Mouse (Mus musculus): ENCODE measurements around the gene Nqo1. TPM values are rescaled to one million over a fixed set of nuclear protein-coding genes. Genes with fewer than 3 reads are reported as not detected.

The Nqo1 gene
- total RNA-seq, 1 experiment: 12.7 TPM

DNA sequence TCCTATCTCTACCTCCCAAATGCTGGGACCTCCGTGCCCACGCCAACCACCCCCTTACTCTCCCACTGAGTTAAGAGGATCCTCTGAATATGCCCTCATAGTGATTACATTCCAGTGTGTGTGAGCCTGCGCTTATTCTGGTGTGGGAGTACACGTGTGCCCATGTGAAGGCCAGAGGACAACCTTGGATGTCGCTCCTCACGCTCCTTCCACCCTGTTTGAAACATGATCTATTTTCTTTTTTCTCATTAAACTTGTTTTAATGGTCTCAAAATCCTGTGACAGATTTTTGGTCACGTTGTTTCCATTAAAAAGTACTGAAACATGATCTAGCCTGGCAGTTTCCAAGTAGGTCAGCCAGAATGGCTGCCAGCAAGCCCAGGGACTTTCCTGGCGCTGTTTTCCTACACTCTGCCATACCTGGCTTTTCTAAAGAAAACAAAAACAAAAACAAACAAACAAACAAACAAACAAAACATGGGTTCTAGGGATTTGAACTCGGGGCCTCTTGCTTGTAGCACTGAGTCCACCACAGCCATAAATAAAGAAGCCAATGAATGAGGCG, 6.8 kb downstream of the Nqo1 start:
- no peak overlapping the region for H3K27ac ChIP-seq (ENCODE audit: insufficient read depth, low read depth, low read length, poor library complexity, severe bottlenecking)

GRCm38 (mm10) chr8:107395397-107395796, 7.6 kb downstream of the Nqo1 start:
- Histone ChIP-seq H3K4me1 (ENCODE audit: control insufficient read depth in 2 of 2, insufficient read depth in 2 of 2, low read length in 2 of 2, poor library complexity in 1 of 2) (peaks cover 2 to 10% of the 10 kb centered on the region in 2 experiments; a peak in 2 of 4 replicates), H3K4me3 (ENCODE audit: insufficient read depth in 1 of 2, low read depth in 1 of 2, low read length in 2 of 2, poor library complexity in 1 of 2, severe bottlenecking in 1 of 2) (no peak overlapping the region), H3K9ac (ENCODE audit: insufficient read depth, low read depth, low read length, poor library complexity, severe bottlenecking) (no peak overlapping the region), H3K36me3 (ENCODE audit: control insufficient read depth, insufficient read depth, low read length, poor library complexity, severe bottlenecking) (no peaks in the 10 kb centered on the region), H3K9me3 (ENCODE audit: control insufficient read depth, insufficient read depth, low read depth, low read length) (no peaks in the 10 kb centered on the region), H3K27ac (ENCODE audit: insufficient read depth, low read depth, low read length, poor library complexity, severe bottlenecking) (no peak overlapping the region)
- TF ChIP-seq ZNF384 (IDR thresholded peaks at IDR 0.05; ENCODE audit: low read depth, low read length) (peak; percentile 76; the same call in 1 of the 2 replicates), ZC3H11A (IDR thresholded peaks at IDR 0.05; ENCODE audit: borderline replicate concordance, low read depth, low read length) (no peak)
- no peak for DNase-seq (ENCODE audit: low read depth, low spot score)
- in situ Hi-C loops (cut with MboI; ENCODE audit: low sequenced_read_pairs in 2 of 2, unreplicated experiment in 2 of 2): no loop called here

More for the DNA sequence above, 6.8 kb downstream of the Nqo1 start:
- Histone ChIP-seq H3K4me1 (ENCODE audit: control insufficient read depth in 2 of 2, insufficient read depth in 2 of 2, low read length in 2 of 2, poor library complexity in 1 of 2) (peaks cover 2 to 10% of the 10 kb centered on the region in 2 experiments; a peak in 2 of 4 replicates), H3K36me3 (ENCODE audit: control insufficient read depth, insufficient read depth, low read length, poor library complexity, severe bottlenecking) (no peaks in the 10 kb centered on the region), H3K9ac (ENCODE audit: insufficient read depth, low read depth, low read length, poor library complexity, severe bottlenecking) (no peak overlapping the region), H3K9me3 (ENCODE audit: control insufficient read depth, insufficient read depth, low read depth, low read length) (no peaks in the 10 kb centered on the region), H3K4me3 (ENCODE audit: insufficient read depth in 1 of 2, low read depth in 1 of 2, low read length in 2 of 2, poor library complexity in 1 of 2, severe bottlenecking in 1 of 2) (no peak overlapping the region)
- in situ Hi-C loops (cut with MboI; ENCODE audit: low sequenced_read_pairs in 2 of 2, unreplicated experiment in 2 of 2): no loop called here
- DNase-seq (ENCODE audit: low read depth, low spot score): no peak
- no peak for TF ChIP-seq ZNF384 (IDR thresholded peaks at IDR 0.05; ENCODE audit: low read depth, low read length)
- no peak for TF ChIP-seq CHD2 (IDR thresholded peaks at IDR 0.05; ENCODE audit: low read depth, low read length)
- TF ChIP-seq ZC3H11A (IDR thresholded peaks at IDR 0.05; ENCODE audit: borderline replicate concordance, low read depth, low read length): no peak
- no peak for TF ChIP-seq MAFK (IDR thresholded peaks at IDR 0.05; ENCODE audit: insufficient read depth, low read depth, low read length)
- no peak for TF ChIP-seq HCFC1 (IDR thresholded peaks at IDR 0.05; ENCODE audit: borderline replicate concordance, insufficient read depth, low read length)

DNA sequence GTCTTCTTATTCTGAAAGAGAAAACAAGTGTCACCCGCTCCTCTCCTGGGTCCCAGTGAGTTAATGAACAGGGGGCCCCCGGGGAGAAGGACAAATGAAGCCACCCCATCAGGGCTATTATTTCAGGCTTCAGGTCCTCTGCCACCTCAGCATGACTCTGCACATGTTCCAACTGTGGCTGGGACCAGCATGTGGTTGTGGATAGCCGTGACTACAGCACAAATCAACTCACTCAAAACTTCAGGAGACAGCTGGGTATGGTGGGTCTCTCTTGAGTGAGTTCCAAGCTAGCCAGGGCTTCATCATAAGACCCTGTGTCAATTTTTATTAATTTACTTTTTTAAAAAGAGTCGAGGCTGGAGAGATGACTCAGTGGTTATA, 11.9 kb downstream of the Nqo1 start:
- Histone ChIP-seq H3K27ac (ENCODE audit: insufficient read depth, low read depth, low read length, poor library complexity, severe bottlenecking) (no peak overlapping the region; the same call in 1 of the 2 replicates), H3K4me1 (ENCODE audit: control insufficient read depth in 2 of 2, insufficient read depth in 2 of 2, low read length in 2 of 2, poor library complexity in 1 of 2) (0 out of 4 replicates have a peak, but pooled peaks cover 0 to 2% of the 10 kb centered on the region in 2 experiments), H3K9me3 (ENCODE audit: control insufficient read depth, insufficient read depth, low read depth, low read length) (no peaks in the 10 kb centered on the region), H3K36me3 (ENCODE audit: control insufficient read depth, insufficient read depth, low read length, poor library complexity, severe bottlenecking) (no peaks in the 10 kb centered on the region), H3K4me3 (ENCODE audit: insufficient read depth in 1 of 2, low read depth in 1 of 2, low read length in 2 of 2, poor library complexity in 1 of 2, severe bottlenecking in 1 of 2) (no peak overlapping the region), H3K9ac (ENCODE audit: insufficient read depth, low read depth, low read length, poor library complexity, severe bottlenecking) (no peak overlapping the region)
- no peak for TF ChIP-seq ZC3H11A (IDR thresholded peaks at IDR 0.05; ENCODE audit: borderline replicate concordance, low read depth, low read length)
- no peak for TF ChIP-seq MAFK (IDR thresholded peaks at IDR 0.05; ENCODE audit: insufficient read depth, low read depth, low read length)
- TF ChIP-seq ZNF384 (IDR thresholded peaks at IDR 0.05; ENCODE audit: low read depth, low read length): no peak
- TF ChIP-seq CHD2 (IDR thresholded peaks at IDR 0.05; ENCODE audit: low read depth, low read length): no peak
- no peak for TF ChIP-seq HCFC1 (IDR thresholded peaks at IDR 0.05; ENCODE audit: borderline replicate concordance, insufficient read depth, low read length)
- in situ Hi-C loops (cut with MboI; ENCODE audit: low sequenced_read_pairs in 2 of 2, unreplicated experiment in 2 of 2): no loop called here
- DNase-seq (ENCODE audit: low read depth, low spot score): no peak

DNA sequence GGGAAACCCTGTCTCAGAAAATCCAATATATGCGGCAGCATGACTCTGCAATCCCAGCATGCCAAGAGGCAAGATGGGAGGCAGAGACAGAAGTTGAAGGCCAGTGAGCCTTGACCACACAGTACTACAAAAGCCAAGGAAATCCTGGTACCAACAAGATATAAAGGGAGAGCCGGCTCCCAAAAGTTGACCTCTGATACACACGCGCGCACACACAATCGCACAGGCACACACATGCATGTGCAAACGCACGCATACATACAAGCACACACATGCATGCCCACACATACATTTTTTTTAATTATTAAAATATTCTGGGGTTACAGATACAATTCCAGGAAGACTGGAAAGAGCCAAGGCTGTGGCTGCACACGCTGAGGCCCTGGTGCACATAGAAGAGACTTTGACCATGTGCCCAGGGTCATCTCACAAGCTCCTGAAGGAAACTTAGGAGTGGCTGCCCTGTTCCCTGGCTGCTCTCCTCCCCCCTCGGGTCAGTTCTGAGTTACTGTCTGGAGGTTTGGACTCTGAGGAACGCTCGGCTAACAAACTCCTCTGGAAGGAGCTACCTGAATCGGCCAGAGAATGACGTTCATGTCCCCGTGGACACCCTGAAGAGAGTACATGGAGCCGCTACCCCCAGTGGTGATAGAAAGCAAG, 12.4 kb downstream of the Nqo1 start:
- Histone ChIP-seq H3K36me3 (ENCODE audit: control insufficient read depth, insufficient read depth, low read length, poor library complexity, severe bottlenecking) (no peaks in the 10 kb centered on the region), H3K4me1 (ENCODE audit: control insufficient read depth in 2 of 2, insufficient read depth in 2 of 2, low read length in 2 of 2, poor library complexity in 1 of 2) (0 out of 4 replicates have a peak, but pooled peaks cover 0 to 2% of the 10 kb centered on the region in 2 experiments), H3K9ac (ENCODE audit: insufficient read depth, low read depth, low read length, poor library complexity, severe bottlenecking) (no peak overlapping the region), H3K27ac (ENCODE audit: insufficient read depth, low read depth, low read length, poor library complexity, severe bottlenecking) (no peak overlapping the region; the same call in 1 of the 2 replicates), H3K9me3 (ENCODE audit: control insufficient read depth, insufficient read depth, low read depth, low read length) (no peaks in the 10 kb centered on the region), H3K4me3 (ENCODE audit: insufficient read depth in 1 of 2, low read depth in 1 of 2, low read length in 2 of 2, poor library complexity in 1 of 2, severe bottlenecking in 1 of 2) (no peak overlapping the region)
- DNase-seq (ENCODE audit: low read depth, low spot score): no peak
- no peak for TF ChIP-seq CHD2 (IDR thresholded peaks at IDR 0.05; ENCODE audit: low read depth, low read length)
- no peak for TF ChIP-seq ZNF384 (IDR thresholded peaks at IDR 0.05; ENCODE audit: low read depth, low read length)
- no peak for TF ChIP-seq MAFK (IDR thresholded peaks at IDR 0.05; ENCODE audit: insufficient read depth, low read depth, low read length)
- TF ChIP-seq HCFC1 (IDR thresholded peaks at IDR 0.05; ENCODE audit: borderline replicate concordance, insufficient read depth, low read length): no peak
- TF ChIP-seq ZC3H11A (IDR thresholded peaks at IDR 0.05; ENCODE audit: borderline replicate concordance, low read depth, low read length): no peak
- in situ Hi-C loops (cut with MboI; ENCODE audit: low sequenced_read_pairs in 2 of 2, unreplicated experiment in 2 of 2): no loop called here

Data from ES-E14 (cell line).